Mouse (Mus musculus): ENCODE measurements around the gene Pole.
A peak's percentile ranks its signal among the peaks of the same experiment; 100 is the strongest.

The Pole gene

GRCm38 (mm10) chr5:110285770-110286445 is at the start of gene Pole, which contains the start of gene Pxmp2:
Pole (plus strand) TSS chr5:110286306.
Pxmp2 (minus strand) TSS chr5:110286186.
- peak; percentile 98 for DNase-seq (ENCODE audit: low spot score)

DNA sequence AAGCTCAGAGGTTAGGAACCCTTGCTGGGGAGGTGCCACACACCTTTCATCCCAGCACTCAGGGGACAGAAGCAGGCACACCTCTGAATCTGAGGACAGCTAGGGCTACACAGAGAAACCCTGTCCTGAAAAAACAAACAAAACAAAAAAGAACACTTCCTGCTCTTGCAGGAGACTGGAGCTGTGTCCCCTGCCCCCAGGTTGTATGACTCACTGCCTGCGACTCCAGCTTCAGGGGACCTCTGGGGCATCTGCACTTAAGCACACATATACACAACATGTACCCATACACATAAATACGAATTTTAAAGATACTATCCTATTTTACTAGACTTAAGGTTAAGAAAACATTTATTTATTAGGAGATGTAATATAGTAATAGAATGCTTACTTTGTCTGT is 42.0 kb upstream of the Pole start:
- DNase-seq (ENCODE audit: low spot score), result no peak

- DNase-seq (ENCODE audit: low spot score), result no peak
Observed at GRCm38 (mm10) chr5:110266941-110267340, 19.2 kb upstream of the Pole start.

DNA sequence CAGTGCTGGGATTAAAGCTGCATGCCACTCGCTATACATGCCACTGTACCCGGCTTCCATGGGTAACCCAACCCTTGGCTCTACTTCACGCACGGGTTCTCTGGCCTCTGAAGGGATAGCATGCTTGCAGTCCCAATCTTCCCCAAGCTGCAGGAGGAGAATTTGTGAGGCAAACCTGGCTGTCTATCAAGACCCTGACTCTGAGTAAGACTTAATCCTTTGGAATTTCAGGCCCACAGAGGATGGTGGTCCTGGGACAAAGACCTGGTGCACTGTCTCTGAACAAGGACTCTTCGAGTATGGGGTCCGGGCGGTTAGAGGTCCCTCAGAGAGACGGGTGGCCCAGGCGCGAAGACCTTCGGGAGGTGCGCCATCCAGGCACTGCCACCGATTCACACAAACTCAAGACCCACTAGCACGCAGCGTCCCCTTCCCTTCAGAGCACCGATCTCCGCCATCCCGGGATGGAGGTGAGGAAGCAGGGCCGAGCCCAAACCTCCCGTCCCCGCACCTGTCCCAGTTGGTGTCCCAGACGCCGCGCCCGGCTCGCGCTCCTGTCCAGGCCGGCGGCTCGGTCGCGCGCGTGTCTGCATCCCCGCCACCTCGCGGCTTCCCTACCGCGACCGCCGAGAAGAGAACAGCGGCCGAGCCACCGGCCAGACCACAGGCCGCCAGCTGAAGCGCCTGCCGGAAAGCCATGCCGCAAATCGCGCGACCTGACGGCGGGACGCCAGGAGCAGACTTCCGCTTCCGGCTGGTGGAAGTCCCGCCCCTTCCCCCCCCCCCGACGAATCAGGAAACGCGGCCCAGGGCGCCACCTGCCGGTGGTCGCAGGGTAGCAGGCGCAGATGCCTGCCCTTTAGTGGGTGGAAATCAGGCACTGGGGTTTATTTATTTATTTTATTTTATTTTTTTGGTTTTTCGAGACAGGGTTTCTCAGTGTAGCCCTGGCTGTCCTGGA is 16.7 kb upstream of the Pole start, which contains the start of gene Pgam5:
Gene Pgam5, minus strand, starts transcription at position 773 of the 961 bp plus-strand sequence.
- DNase-seq (ENCODE audit: low spot score), result peak; percentile 93

DNA sequence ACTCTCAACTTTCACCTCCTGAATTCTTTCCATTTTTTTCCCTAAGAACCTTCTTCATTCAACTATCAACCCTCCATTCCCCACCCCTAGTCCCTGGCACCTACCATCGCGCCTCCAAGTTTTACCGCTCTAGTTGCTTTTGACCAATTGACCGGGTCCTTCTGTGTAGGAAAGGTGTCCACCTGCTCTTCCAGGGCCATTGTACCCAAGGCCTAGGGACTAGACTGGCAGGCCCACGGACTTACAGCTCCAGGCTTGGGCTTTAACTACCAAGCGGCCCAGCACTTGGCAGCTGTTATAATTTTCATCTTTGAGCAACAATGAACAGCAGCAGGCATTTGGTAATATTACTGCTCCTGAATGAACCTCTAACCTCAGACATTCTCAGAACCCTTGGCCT is 15.9 kb upstream of the Pole start:
- no peak for DNase-seq (ENCODE audit: low spot score)

- no peak for DNase-seq (ENCODE audit: low spot score)
Observed at GRCm38 (mm10) chr5:110274147-110274546, 12.0 kb upstream of the Pole start.

- DNase-seq (ENCODE audit: low spot score), result no peak
Observed at GRCm38 (mm10) chr5:110274846-110275245, 11.3 kb upstream of the Pole start.

DNA sequence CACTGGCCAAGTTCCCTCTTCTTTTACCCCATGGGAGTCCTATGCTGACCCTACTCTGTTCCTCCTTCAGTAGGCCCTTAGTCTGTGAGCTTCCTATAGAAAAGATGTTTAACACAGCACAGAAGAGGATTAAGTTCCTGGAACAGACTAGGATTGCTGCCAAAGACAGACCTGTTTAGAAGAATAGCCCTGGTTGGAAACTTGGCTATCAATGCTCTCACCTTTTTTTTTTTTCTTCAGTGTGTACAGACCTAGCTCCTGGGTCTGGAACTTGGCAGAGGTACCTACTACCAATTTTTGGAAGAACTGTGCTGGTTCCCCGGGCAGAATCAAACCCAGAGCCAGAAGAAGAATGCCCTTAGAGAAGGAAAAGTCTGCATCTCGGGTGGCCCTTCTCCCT is 9.7 kb upstream of the Pole start:
- DNase-seq (ENCODE audit: low spot score), result no peak

DNA sequence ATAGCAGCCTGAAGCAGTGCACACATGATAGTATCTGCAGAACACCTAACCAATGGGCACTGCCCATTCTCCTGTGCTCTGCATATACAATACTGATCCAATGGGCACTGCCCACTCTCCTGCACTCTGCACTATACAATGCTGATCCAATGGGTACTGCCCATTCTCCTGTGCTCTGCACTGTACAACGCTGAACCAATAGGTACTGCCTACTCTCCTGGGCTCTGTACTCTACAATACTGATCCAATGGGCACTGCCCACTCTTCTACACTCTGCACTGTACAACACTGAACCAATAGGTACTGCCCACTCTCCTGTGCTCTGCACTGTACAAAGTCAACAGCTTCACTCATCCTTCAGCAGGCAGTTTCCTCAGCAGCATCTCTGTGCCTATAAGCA is 9.2 kb upstream of the Pole start:
- no peak for DNase-seq (ENCODE audit: low spot score)

- DNase-seq (ENCODE audit: low spot score), result no peak
Observed at GRCm38 (mm10) chr5:110281984-110282383, 4.1 kb upstream of the Pole start.

GRCm38 (mm10) chr5:110284536-110284935 is 1.6 kb upstream of the Pole start:
- peak; percentile 77 for DNase-seq (ENCODE audit: low spot score)

DNA sequence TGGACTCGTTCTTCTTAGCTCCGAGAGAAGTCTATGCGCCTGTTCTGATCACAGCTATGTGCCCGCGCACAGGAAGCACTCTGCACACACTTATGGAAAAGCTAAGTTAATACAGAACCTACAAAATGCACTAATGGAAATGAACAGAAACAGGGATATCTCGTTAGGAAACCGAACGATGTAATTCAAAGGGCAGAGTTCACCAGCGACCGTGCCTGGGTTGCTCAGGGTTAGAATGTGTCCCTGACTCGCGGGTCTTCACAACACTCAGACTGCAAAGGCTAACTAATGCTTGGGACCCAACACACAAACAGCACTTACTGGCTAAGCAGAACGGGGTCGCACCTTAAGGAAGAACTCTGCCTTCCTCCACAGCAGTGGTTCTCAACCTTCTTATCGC is 950 bp upstream of the Pole start:
- DNase-seq (ENCODE audit: low spot score), result no peak

GRCm38 (mm10) chr5:110286446-110287083 is 459 bp downstream of the Pole start:
- peak; percentile 64 for DNase-seq (ENCODE audit: low spot score)

DNA sequence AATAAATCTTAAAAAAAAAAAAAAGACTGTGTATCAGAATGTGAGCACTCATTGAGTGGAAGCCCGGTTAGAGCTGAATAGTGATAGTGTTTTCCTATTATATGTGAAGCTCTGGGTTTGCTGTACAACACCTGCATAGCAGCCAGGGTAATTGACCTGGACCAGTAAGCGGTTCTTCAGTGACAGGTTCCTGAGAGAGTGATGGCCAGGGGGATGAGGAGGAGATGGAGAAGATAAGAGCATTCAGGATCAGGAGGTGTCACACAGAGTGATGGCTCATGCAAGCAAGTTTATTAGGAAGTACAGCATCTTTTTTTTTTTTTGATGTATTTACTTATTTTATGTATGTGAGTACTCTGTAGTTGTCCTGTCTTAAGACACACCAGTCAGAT is 974 bp downstream of the Pole start:
- DNase-seq (ENCODE audit: low spot score), result peak; percentile 5

DNA sequence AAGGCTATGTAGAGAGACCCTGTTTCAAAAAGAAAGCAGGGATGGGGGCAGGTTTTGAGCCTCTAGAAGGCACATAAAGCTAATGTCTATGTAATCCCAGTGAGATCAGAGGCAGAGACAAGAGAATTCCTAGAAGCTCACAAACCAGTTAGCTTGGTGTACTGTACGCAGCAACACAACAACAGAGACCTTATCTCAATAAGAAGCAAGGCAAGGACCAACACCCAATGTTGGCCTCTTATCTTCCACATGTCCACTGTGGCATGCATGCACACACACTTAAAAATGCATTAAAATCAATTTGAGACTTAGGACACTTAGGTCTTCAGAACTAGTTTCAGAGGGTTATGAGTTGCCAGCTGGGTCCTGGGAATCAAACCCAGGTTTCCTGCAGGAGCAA is 5.5 kb downstream of the Pole start:
- no peak for DNase-seq (ENCODE audit: low spot score)

DNA sequence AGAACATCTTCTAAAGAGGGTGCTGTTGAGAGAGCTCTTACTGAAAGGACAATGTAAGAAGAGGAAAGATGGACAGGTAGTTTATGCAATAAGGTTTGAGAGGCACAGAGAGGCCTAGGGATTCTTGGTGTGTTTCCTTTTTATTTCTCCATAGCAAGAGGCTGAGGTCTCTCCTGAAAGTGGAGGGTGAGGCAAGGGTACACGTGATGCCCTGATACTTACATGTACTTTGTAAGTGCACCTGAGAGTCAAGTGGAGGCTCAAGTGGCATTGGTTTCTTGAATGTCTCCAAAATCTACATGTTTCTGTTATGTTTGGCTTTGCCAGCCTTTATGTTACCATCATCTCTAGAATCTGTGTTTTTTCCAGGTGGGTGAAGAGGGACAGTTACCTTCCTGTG is 10.5 kb downstream of the Pole start:
- DNase-seq (ENCODE audit: low spot score), result no peak

DNA sequence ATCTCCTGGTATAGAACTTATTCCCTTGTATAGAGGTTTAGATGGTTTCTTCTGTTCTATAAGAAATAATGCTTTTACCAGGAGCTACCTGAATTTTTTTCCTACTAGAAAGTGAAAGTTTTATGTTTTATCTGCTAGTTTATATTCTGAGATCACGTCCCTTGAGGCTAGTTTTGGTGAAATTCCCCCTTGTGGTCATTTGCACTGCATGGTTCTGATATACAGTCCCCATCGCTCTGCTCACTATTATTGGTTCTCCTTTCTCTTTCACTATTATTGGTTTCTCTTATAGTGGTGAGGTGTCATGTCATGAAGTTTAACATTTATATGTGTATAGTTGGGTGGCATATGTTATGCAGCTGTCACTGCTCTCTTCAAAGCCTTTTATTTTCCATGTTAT is 14.5 kb downstream of the Pole start:
- no peak for DNase-seq (ENCODE audit: low spot score)

- DNase-seq (ENCODE audit: low spot score), result no peak
Observed at GRCm38 (mm10) chr5:110308861-110309260, 22.8 kb downstream of the Pole start.

- DNase-seq (ENCODE audit: low spot score), result no peak
Observed at GRCm38 (mm10) chr5:110313127-110313526, 27.0 kb downstream of the Pole start.

GRCm38 (mm10) chr5:110330508-110330907 is 44.4 kb downstream of the Pole start:
- no peak for DNase-seq (ENCODE audit: low spot score)

- no peak for DNase-seq (ENCODE audit: low spot score)
Observed at GRCm38 (mm10) chr5:110338792-110339191, 52.7 kb downstream of the Pole start.

GRCm38 (mm10) chr5:110342648-110343284 is 56.7 kb downstream of the Pole start, which contains the start of gene P2rx2:
P2rx2 (minus strand) TSS chr5:110343212.
- DNase-seq (ENCODE audit: low spot score), result peak; percentile 54
